In the genomic region with DNA sequence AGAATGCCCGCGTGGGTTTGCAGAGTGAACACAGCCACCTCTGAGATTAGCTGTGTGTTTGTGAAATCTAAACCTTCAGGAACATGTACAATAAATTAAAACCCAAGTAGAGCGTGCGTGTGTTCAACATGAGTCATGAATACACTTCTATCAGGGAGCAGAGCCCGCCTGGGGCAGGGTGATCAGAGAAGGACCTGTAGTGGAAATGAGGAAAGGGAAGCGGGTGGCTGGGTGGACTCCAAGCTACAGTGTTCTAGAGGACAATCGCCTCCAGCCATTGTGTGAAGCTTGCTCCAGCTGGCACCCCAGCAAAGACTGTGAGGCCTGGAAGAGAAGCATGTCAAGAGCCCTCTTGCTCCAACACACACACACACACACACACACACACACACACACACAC, we compare ENCODE assay signal across 16 mouse cellular contexts.
A peak's percentile ranks its signal among the peaks of the same experiment; 100 is the strongest.
DNase-seq lines count a peak whose midpoint lies in the region; ATAC-seq and TF ChIP-seq lines count a peak whose summit lies in the region.
"Had no signal": no experiment of that assay in that cellular context is flagged by ENCODE, and none has a peak within 500 bp of the region (broad histone marks: within the 10 kb centered on the region; RNA-seq: fewer than 3 reads in every experiment).

No protein-coding gene starts in this region.

- no peak overlapping the region for H3K9ac ChIP-seq in heart, embryonic 15.5 days
- no peak overlapping the region for H3K9ac ChIP-seq in lung, embryonic 14.5 days
- H3K9ac ChIP-seq: embryonic facial prominence, embryonic 12.5 days; forebrain, embryonic 13.5 days; lung, embryonic 15.5 days had no signal

- 0 out of 2 replicates have a peak overlapping the region, but pooled peaks have one; percentile 51 for H3K27ac ChIP-seq in heart, embryonic 15.5 days
- no peak overlapping the region; the same call in 1 of the 2 replicates for H3K27ac ChIP-seq in lung, embryonic 14.5 days (ENCODE audit: low read depth)
- H3K27ac ChIP-seq: embryonic facial prominence, embryonic 12.5 days; forebrain, embryonic 13.5 days; left cerebral cortex, adult 2 months; lung, embryonic 15.5 days had no signal

- TF ChIP-seq CTCF in lung, embryonic 14.5 days (IDR thresholded peaks at IDR 0.05; ENCODE audit: low read depth): no peak
- no peak for TF ChIP-seq CTCF in lung, adult 2 months (IDR thresholded peaks at IDR 0.05; ENCODE audit: insufficient read depth, low read length)

- H3K4me1 ChIP-seq in heart, embryonic 15.5 days (replicated peaks): peaks cover 48% of the 10 kb centered on the region
- peaks cover 9% of the 10 kb centered on the region for H3K4me1 ChIP-seq in lung, embryonic 14.5 days (ENCODE audit: insufficient read depth)
- peaks cover 9% of the 10 kb centered on the region for H3K4me1 ChIP-seq in lung, adult 2 months (ENCODE audit: control insufficient read depth, insufficient read depth, low read length)

- no peaks in the 10 kb centered on the region for H3K36me3 ChIP-seq in heart, embryonic 15.5 days
- no peaks in the 10 kb centered on the region for H3K36me3 ChIP-seq in lung, embryonic 14.5 days (ENCODE audit: insufficient read depth)
- H3K36me3 ChIP-seq: embryonic facial prominence, embryonic 12.5 days; lung, embryonic 15.5 days had no signal

- H3K4me2 ChIP-seq in heart, embryonic 15.5 days: no peak overlapping the region
- H3K4me2 ChIP-seq in lung, embryonic 14.5 days: no peak overlapping the region
- H3K4me2 ChIP-seq: embryonic facial prominence, embryonic 12.5 days; forebrain, embryonic 13.5 days; lung, embryonic 15.5 days had no signal

- no peaks in the 10 kb centered on the region for H3K9me3 ChIP-seq in heart, embryonic 15.5 days (replicated peaks)
- no peaks in the 10 kb centered on the region for H3K9me3 ChIP-seq in lung, embryonic 14.5 days (ENCODE audit: low read depth, low read length)
- H3K9me3 ChIP-seq: embryonic facial prominence, embryonic 12.5 days; forebrain, embryonic 13.5 days; lung, embryonic 15.5 days had no signal

- H3K4me3 ChIP-seq in heart, embryonic 15.5 days: no peak overlapping the region
- H3K4me3 ChIP-seq in lung, embryonic 14.5 days (ENCODE audit: low read depth, low read length): no peak overlapping the region
- no peak overlapping the region for H3K4me3 ChIP-seq in lung, adult 2 months (replicated peaks; ENCODE audit: extremely low read depth, low read depth, low read length)
- H3K4me3 ChIP-seq: embryonic facial prominence, embryonic 12.5 days; forebrain, embryonic 13.5 days; left cerebral cortex, adult 2 months; lung, embryonic 15.5 days had no signal

- ATAC-seq in heart, embryonic 15.5 days (replicated peaks; ENCODE audit: insufficient number of reproducible peaks, insufficient read depth, low FRiP score, low read depth): 0 out of 2 replicates have a peak, but pooled peaks have one; percentile 23
- no peak for ATAC-seq in lung, embryonic 14.5 days (ENCODE audit: insufficient read depth)
- peak; percentile 34; the same call in 1 of the 2 replicates for ATAC-seq in megakaryocyte, adult 5-6 weeks (ENCODE audit: poor library complexity, severe bottlenecking)
- ATAC-seq: CD4-positive, CD25-positive, alpha-beta regulatory T cell, adult 4 months; forebrain, embryonic 13.5 days; Patski had no signal

- no peak for TF ChIP-seq POLR2A in lung, adult 2 months (IDR thresholded peaks at IDR 0.05; ENCODE audit: borderline replicate concordance, extremely low read depth, low read depth, low read length)

- no peak for DNase-seq in heart, adult 8-10 months (ENCODE audit: low spot score)
- peak; percentile 14 for DNase-seq in lung, embryonic 14.5 days
- no peak for DNase-seq in lung, adult 2 months
- peak; percentile 13 for DNase-seq in adipocyte (ENCODE audit: low spot score)
- DNase-seq in B cell, adult 2 months: no peak
- DNase-seq: adrenal gland, adult 2 months; cerebellum, postnatal 14 days; thymus, postnatal 36 days had no signal

- no peaks in the 10 kb centered on the region for H3K27me3 ChIP-seq in heart, embryonic 15.5 days
- H3K27me3 ChIP-seq in lung, embryonic 14.5 days (ENCODE audit: insufficient read depth, low read length): no peaks in the 10 kb centered on the region
- H3K27me3 ChIP-seq: embryonic facial prominence, embryonic 12.5 days; forebrain, embryonic 13.5 days; lung, embryonic 15.5 days; Patski had no signal

- 71% methylated on average over 7 of the region's 7 CpGs for WGBS in heart, embryonic 15.5 days
- WGBS in lung, embryonic 14.5 days: 59% methylated on average over 7 of the region's 7 CpGs
- WGBS in lung, adult 2 months: 44% methylated on average over 7 of the region's 7 CpGs

Comparison
In these comparisons a context has a peak if more than half of its experiments do, and no peak if none do; other contexts are left out.
1. DNase-seq: peak in lung, embryonic 14.5 days (single experiment) and adipocyte (single experiment); none in heart, adult 8-10 months (single experiment), lung, adult 2 months (single experiment) and B cell, adult 2 months (0 of 2).